10 mouse cellular contexts compared by ENCODE assay signal in the genomic region with DNA sequence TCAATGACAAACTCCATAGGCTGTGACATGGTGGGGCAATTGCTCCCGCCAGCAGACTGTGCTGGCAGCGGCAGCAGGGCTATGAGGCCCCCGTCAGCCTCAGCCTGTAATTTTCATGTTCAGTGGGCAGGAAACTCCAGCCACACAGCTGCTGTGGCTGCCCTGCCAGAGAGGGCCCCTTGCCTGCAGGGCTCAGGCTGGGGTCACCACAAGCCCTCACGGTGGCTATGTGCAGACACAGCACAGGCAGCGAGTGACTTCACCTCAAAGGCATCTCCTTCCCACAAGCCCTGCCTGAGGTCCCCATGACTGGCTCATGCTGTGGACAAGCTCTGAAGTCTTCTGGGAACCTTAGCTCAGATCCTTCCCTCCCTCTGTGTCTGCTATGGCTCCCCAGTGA. TPM values are rescaled to one million over a fixed set of nuclear protein-coding genes. Genes with fewer than 3 reads are reported as not detected.
DNase-seq lines count a peak whose midpoint lies in the region; ATAC-seq lines count a peak whose summit lies in the region.
"Had no signal": no experiment of that assay in that cellular context is flagged by ENCODE, and none has a peak within 500 bp of the region (broad histone marks: within the 10 kb centered on the region; RNA-seq: fewer than 3 reads in every experiment).

No protein-coding gene starts in this region.

- peaks cover 7% of the 10 kb centered on the region for H3K27me3 ChIP-seq in heart, embryonic 12.5 days (replicated peaks)
- H3K27me3 ChIP-seq in lung, embryonic 15.5 days, result no peaks in the 10 kb centered on the region
- no peaks in the 10 kb centered on the region for H3K27me3 ChIP-seq in embryonic facial prominence, embryonic 10.5 days (replicated peaks; ENCODE audit: low read depth, poor library complexity, severe bottlenecking)
- H3K27me3 ChIP-seq in limb, embryonic 15.5 days, result no peaks in the 10 kb centered on the region
- H3K27me3 ChIP-seq: stomach, embryonic 15.5 days had no signal

- no peaks in the 10 kb centered on the region for H3K9me3 ChIP-seq in heart, embryonic 12.5 days (replicated peaks)
- H3K9me3 ChIP-seq in lung, embryonic 15.5 days, result no peaks in the 10 kb centered on the region
- no peaks in the 10 kb centered on the region for H3K9me3 ChIP-seq in embryonic facial prominence, embryonic 10.5 days
- H3K9me3 ChIP-seq in limb, embryonic 15.5 days, result no peaks in the 10 kb centered on the region
- H3K9me3 ChIP-seq: stomach, embryonic 15.5 days had no signal

- H3K27ac ChIP-seq in heart, embryonic 12.5 days (ENCODE audit: poor library complexity, severe bottlenecking), result peak overlapping the region; percentile 73
- no peak overlapping the region for H3K27ac ChIP-seq in lung, embryonic 15.5 days
- peak overlapping the region; percentile 41; the same call in 1 of the 2 replicates for H3K27ac ChIP-seq in embryonic facial prominence, embryonic 10.5 days (replicated peaks)
- peak overlapping the region; percentile 40; the same call in 1 of the 2 replicates for H3K27ac ChIP-seq in limb, embryonic 15.5 days
- H3K27ac ChIP-seq: stomach, embryonic 15.5 days had no signal

- WGBS in heart, embryonic 12.5 days, result 39% methylated on average over 5 of the region's 5 CpGs
- 45% methylated on average over 5 of the region's 5 CpGs for WGBS in lung, embryonic 15.5 days
- WGBS in embryonic facial prominence, embryonic 10.5 days, result 53% methylated on average over 5 of the region's 5 CpGs
- 26% methylated on average over 5 of the region's 5 CpGs for WGBS in limb, embryonic 15.5 days

- DNase-seq in heart, postnatal 36 days, result no peak
- no peak for DNase-seq in lung, postnatal 14 days
- peak; percentile 45 for DNase-seq in embryonic facial prominence, embryonic 10.5 days (ENCODE audit: low spot score)
- DNase-seq in cerebellum, postnatal 4 days (ENCODE audit: low spot score in 2 of 2), result no peak
- no peak for DNase-seq in layer of hippocampus, adult 9-11 months
- DNase-seq: midbrain, embryonic 14.5 days had no signal

- H3K9ac ChIP-seq in heart, embryonic 12.5 days, result no peak overlapping the region
- H3K9ac ChIP-seq in lung, embryonic 15.5 days, result no peak overlapping the region
- H3K9ac ChIP-seq in limb, embryonic 15.5 days, result no peak overlapping the region
- H3K9ac ChIP-seq: stomach, embryonic 15.5 days had no signal

- ATAC-seq in heart, embryonic 12.5 days (ENCODE audit: insufficient number of reproducible peaks, low FRiP score), result peak; percentile 60
- peak; percentile 41; the same call in 1 of the 2 replicates for ATAC-seq in lung, embryonic 15.5 days (ENCODE audit: borderline replicate concordance, extremely low read depth, low FRiP score, low TSS enrichment)
- peak; percentile 81 for ATAC-seq in limb, embryonic 15.5 days (ENCODE audit: insufficient number of reproducible peaks, low FRiP score, low TSS enrichment, low read depth)

- peaks cover 76% of the 10 kb centered on the region for H3K4me1 ChIP-seq in heart, embryonic 12.5 days (replicated peaks)
- H3K4me1 ChIP-seq in lung, embryonic 15.5 days, result peaks cover 45% of the 10 kb centered on the region
- peaks cover 49% of the 10 kb centered on the region for H3K4me1 ChIP-seq in embryonic facial prominence, embryonic 10.5 days
- peaks cover 42% of the 10 kb centered on the region for H3K4me1 ChIP-seq in limb, embryonic 15.5 days

- H3K36me3 ChIP-seq in heart, embryonic 12.5 days, result no peaks in the 10 kb centered on the region
- no peaks in the 10 kb centered on the region for H3K36me3 ChIP-seq in lung, embryonic 15.5 days
- no peaks in the 10 kb centered on the region for H3K36me3 ChIP-seq in embryonic facial prominence, embryonic 10.5 days (replicated peaks)
- H3K36me3 ChIP-seq in limb, embryonic 15.5 days, result no peaks in the 10 kb centered on the region
- H3K36me3 ChIP-seq: stomach, embryonic 15.5 days had no signal

- no peak overlapping the region for H3K4me2 ChIP-seq in heart, embryonic 12.5 days
- H3K4me2 ChIP-seq in lung, embryonic 15.5 days, result no peak overlapping the region
- H3K4me2 ChIP-seq in limb, embryonic 15.5 days, result no peak overlapping the region
- H3K4me2 ChIP-seq: stomach, embryonic 15.5 days had no signal

- no peak overlapping the region for H3K4me3 ChIP-seq in heart, embryonic 12.5 days
- H3K4me3 ChIP-seq in lung, embryonic 15.5 days, result no peak overlapping the region
- H3K4me3 ChIP-seq in embryonic facial prominence, embryonic 10.5 days, result no peak overlapping the region
- no peak overlapping the region for H3K4me3 ChIP-seq in limb, embryonic 15.5 days
- H3K4me3 ChIP-seq: stomach, embryonic 15.5 days had no signal

- intact Hi-C loops in heart, postnatal 36 days (cut with DNase I), result no loop called here

RNA-seq across cellular contexts. Expression of a gene that starts 7.5 kb away (rescaled TPM):
- polyA plus RNA-seq in heart, embryonic 12.5 days (2016; fragmentation: Nextera tagmentation; extraction: Ambion mirVana), result 4.3 and 4.8 TPM in 2 replicates
- 100 to 1,000 TPM; 105 to 136 TPM for total RNA-seq in heart, postnatal 36 days (2021)
- 26.0 and 29.2 TPM in 2 replicates for polyA plus RNA-seq in lung, embryonic 15.5 days (2015; fragmentation: Nextera tagmentation; extraction: Ambion mirVana)
- 4.2 and 5.4 TPM in 2 replicates for polyA plus RNA-seq in embryonic facial prominence, embryonic 10.5 days (2016; fragmentation: Nextera tagmentation; extraction: Ambion mirVana)
- 72.3 and 92.9 TPM in 2 replicates for polyA plus RNA-seq in limb, embryonic 15.5 days (2015; fragmentation: Nextera tagmentation; extraction: Ambion mirVana)

RNA-seq across cellular contexts. Expression of a gene that starts 52.7 kb away (rescaled TPM):
- polyA plus RNA-seq in heart, embryonic 12.5 days (2016; fragmentation: Nextera tagmentation; extraction: Ambion mirVana), result 10.0 and 10.4 TPM in 2 replicates
- 1 to 10 TPM; 7.0 to 9.9 TPM for total RNA-seq in heart, postnatal 36 days (2021)
- polyA plus RNA-seq in lung, embryonic 15.5 days (2015; fragmentation: Nextera tagmentation; extraction: Ambion mirVana), result 11.0 and 11.6 TPM in 2 replicates
- polyA plus RNA-seq in embryonic facial prominence, embryonic 10.5 days (2016; fragmentation: Nextera tagmentation; extraction: Ambion mirVana), result 3.7 and 4.3 TPM in 2 replicates
- 6.6 and 7.3 TPM in 2 replicates for polyA plus RNA-seq in limb, embryonic 15.5 days (2015; fragmentation: Nextera tagmentation; extraction: Ambion mirVana)
